Mouse (Mus musculus): ENCODE measurements around the gene Lama5. TPM values are rescaled to one million over a fixed set of nuclear protein-coding genes. Genes with fewer than 3 reads are reported as not detected.

The Lama5 gene
- polyA plus RNA-seq, 1 experiment from 2014 or later = 17.7 TPM

Small RNAs within 50 kb of the gene (microRNA-seq; reads per million reads assigned to microRNA genes)
- 0.98 reads per million for gene Mir3091
- 0.59 reads per million for gene Mir7005

Other genes starting within 250 kb of the Lama5 start
- gene Taf4, start 249.2 kb downstream of the Lama5 start, polyA plus RNA-seq (2015; fragmentation: Nextera tagmentation; extraction: Ambion mirVana) = 2.1 TPM in 2 replicates
- gene Lsm14b, start 200.9 kb downstream of the Lama5 start, polyA plus RNA-seq (2015; fragmentation: Nextera tagmentation; extraction: Ambion mirVana) = 4.5 and 6.7 TPM in 2 replicates
- 389 and 421 TPM in 2 replicates for gene Psma7, start 183.4 kb downstream of the Lama5 start, polyA plus RNA-seq (2015; fragmentation: Nextera tagmentation; extraction: Ambion mirVana)
- gene Ss18l1, start 183.3 kb downstream of the Lama5 start, polyA plus RNA-seq (2015; fragmentation: Nextera tagmentation; extraction: Ambion mirVana) = 3.2 and 3.5 TPM in 2 replicates
- gene Mtg2, start 155.3 kb downstream of the Lama5 start, polyA plus RNA-seq (2015; fragmentation: Nextera tagmentation; extraction: Ambion mirVana) = 30.2 and 30.8 TPM in 2 replicates
- 0.20 TPM in 1 of 2 replicates, not detected in the other for gene Hrh3, start 121.4 kb downstream of the Lama5 start, polyA plus RNA-seq (2015; fragmentation: Nextera tagmentation; extraction: Ambion mirVana)
- 35.0 TPM in 2 replicates for gene Osbpl2, start 106.6 kb downstream of the Lama5 start, polyA plus RNA-seq (2015; fragmentation: Nextera tagmentation; extraction: Ambion mirVana)
- 133 and 148 TPM in 2 replicates for gene Adrm1, start 54.4 kb downstream of the Lama5 start, polyA plus RNA-seq (2015; fragmentation: Nextera tagmentation; extraction: Ambion mirVana)
- 208 and 247 TPM in 2 replicates for gene Rps21, start 31.5 kb upstream of the Lama5 start, polyA plus RNA-seq (2015; fragmentation: Nextera tagmentation; extraction: Ambion mirVana)
- 6.1 and 9.9 TPM in 2 replicates for gene Cables2, start 47.6 kb upstream of the Lama5 start, polyA plus RNA-seq (2015; fragmentation: Nextera tagmentation; extraction: Ambion mirVana)
- gene Rbbp8nl, start 64.0 kb upstream of the Lama5 start, polyA plus RNA-seq (2015; fragmentation: Nextera tagmentation; extraction: Ambion mirVana) = 0.05 and 0.22 TPM in 2 replicates
- 3.9 and 5.7 TPM in 2 replicates for gene Gata5, start 108.8 kb upstream of the Lama5 start, polyA plus RNA-seq (2015; fragmentation: Nextera tagmentation; extraction: Ambion mirVana)
- gene Slco4a1, start 230.4 kb upstream of the Lama5 start, polyA plus RNA-seq (2015; fragmentation: Nextera tagmentation; extraction: Ambion mirVana) = 0.84 and 2.1 TPM in 2 replicates

All from heart, embryonic 16.5 days (tissue).